Mouse (Mus musculus): ENCODE measurements around the gene Cbfa2t2. TPM values are rescaled to one million over a fixed set of nuclear protein-coding genes. Genes with fewer than 3 reads are reported as not detected.
A peak's percentile ranks its signal among the peaks of the same experiment; 100 is the strongest.

Gene Cbfa2t2
- polyA plus RNA-seq, 1 experiment from 2014 or later, result 32.1 TPM

DNA sequence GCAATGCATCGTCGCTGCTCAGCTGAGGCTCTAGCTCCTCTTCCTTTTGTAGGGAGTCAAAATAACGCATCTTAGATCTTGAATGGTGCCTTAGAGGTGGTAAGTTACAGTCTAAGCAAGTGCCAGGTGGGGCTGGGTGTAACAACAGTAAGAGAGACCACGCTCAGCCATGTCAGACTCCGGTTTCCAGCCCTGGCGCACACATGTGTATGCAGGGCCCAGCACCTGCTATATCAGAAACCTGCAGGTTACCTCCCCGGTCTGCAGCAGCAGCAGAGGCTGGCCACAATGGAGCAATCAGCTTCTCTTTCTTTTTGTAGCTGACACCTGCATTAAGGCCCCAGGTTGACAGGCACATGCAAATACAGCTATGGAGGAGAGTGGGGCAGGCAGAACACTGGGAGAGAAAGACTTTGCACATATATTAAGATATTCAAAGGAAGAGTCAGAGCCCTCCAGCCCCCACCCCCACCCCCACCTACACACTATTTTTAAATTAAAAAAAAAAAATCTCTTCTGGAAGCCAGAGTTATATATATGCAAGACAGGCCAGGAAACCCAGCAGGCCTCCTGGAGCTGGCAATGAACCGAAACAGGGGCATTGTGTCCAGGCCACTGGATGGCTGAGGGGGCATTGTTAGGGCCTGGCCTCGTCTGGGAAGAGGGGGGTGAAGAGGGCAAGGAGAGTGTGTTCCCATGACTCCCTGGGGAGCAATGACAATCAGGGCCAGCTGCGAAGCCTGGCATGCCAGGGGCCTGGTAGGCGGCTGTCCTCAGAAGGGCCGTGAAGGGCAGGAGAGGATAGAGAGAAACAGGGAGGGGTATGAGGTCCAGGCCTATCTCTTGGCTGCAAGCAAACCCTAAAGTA lies 140.8 kb downstream of the Cbfa2t2 start:
- Histone ChIP-seq H3K4me2 (no peak overlapping the region), H3K9me3 (no peaks in the 10 kb centered on the region), H3K9ac (no peak overlapping the region), H3K27ac (no peak overlapping the region), H3K4me3 (replicated peaks) (no peak overlapping the region), H3K36me3 (no peaks in the 10 kb centered on the region), H3K4me1 (no peaks in the 10 kb centered on the region), H3K27me3 (replicated peaks) (no peaks in the 10 kb centered on the region)
- no peak for ATAC-seq (ENCODE audit: insufficient read depth, low FRiP score, low read depth)
- 63% methylated on average over 12 of the region's 12 CpGs for WGBS

DNA sequence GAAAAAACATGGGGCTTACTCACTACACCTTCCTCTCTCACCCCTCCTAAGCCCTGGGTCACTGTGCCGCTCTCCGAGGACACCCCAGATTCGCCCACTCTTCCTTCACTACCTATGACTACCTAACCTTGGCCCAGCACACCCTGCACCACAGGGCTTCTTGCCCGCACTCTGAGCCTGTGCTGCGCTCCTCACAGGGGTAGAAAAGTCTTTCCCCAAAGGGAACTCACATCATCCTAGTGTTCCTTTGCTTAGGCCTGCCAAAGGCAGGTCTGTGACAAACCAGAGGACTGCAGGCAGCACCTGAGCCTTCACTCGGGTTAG lies 141.4 kb downstream of the Cbfa2t2 start:
- no peaks in the 10 kb centered on the region for H3K4me1 ChIP-seq
- H3K27me3 ChIP-seq (replicated peaks), result no peaks in the 10 kb centered on the region
- H3K36me3 ChIP-seq, result no peaks in the 10 kb centered on the region
- WGBS, result 88% methylated on average over 6 of the region's 6 CpGs
- ATAC-seq (ENCODE audit: insufficient read depth, low FRiP score, low read depth), result no peak
- H3K27ac ChIP-seq, result no peak overlapping the region
- no peak overlapping the region for H3K9ac ChIP-seq
- no peak overlapping the region for H3K4me3 ChIP-seq (replicated peaks)
- no peaks in the 10 kb centered on the region for H3K9me3 ChIP-seq
- no peak overlapping the region for H3K4me2 ChIP-seq

DNA sequence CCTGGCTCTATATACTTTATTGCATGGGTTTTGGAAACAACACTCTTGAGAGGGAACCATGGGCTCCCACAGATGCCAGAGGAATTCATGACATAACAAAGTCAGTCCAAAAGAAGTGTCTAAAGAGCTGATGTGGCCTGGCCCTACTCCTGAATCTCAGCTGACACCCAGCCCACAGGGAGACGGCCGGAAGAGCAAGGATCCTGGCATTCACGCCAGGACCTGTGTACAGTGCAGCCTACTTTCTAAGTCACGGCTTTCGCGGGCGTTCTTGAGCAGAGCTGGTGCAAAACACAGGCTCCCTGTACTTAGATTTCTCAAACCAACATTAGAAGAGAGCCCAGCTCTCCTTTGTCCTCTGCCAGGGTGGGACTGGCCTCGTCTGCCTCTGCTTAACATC lies 144.3 kb downstream of the Cbfa2t2 start:
- no peaks in the 10 kb centered on the region for H3K27me3 ChIP-seq (replicated peaks)
- H3K36me3 ChIP-seq, result no peaks in the 10 kb centered on the region
- 77% methylated on average over 8 of the region's 8 CpGs for WGBS
- no peak overlapping the region for H3K27ac ChIP-seq
- ATAC-seq (ENCODE audit: insufficient read depth, low FRiP score, low read depth), result no peak
- peaks cover 4% of the 10 kb centered on the region; the same call in 1 of the 2 replicates for H3K4me1 ChIP-seq
- H3K4me3 ChIP-seq (replicated peaks), result no peak overlapping the region
- no peak overlapping the region for H3K9ac ChIP-seq
- no peak overlapping the region for H3K4me2 ChIP-seq
- no peaks in the 10 kb centered on the region for H3K9me3 ChIP-seq

DNA sequence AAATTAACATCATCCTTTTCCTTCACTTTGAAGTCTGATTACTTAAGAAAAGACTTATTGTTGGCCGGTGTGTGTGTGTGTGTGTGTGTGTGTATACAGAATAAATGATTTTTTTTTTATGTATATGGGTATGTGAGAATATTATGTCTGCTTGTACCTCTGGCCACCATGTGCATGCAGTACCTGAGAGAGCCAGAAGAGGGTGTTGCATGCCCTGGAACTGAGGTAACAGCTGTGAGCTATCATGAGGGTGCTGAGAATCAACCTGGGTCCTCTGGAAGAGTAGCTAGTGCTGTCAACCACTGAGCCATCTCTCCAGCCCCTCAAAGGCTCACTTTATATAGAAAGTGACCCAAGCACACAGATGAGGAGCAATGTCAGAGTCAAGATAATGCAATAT lies 145.1 kb downstream of the Cbfa2t2 start:
- no peaks in the 10 kb centered on the region for H3K9me3 ChIP-seq
- no peak for ATAC-seq (ENCODE audit: insufficient read depth, low FRiP score, low read depth)
- H3K4me2 ChIP-seq, result no peak overlapping the region
- no peak overlapping the region for H3K4me3 ChIP-seq (replicated peaks)
- H3K9ac ChIP-seq, result no peak overlapping the region
- H3K27me3 ChIP-seq (replicated peaks), result no peaks in the 10 kb centered on the region
- no peak overlapping the region for H3K27ac ChIP-seq
- 68% methylated on average over 1 of the region's 1 CpGs for WGBS
- peaks cover 4% of the 10 kb centered on the region; the same call in 1 of the 2 replicates for H3K4me1 ChIP-seq
- no peaks in the 10 kb centered on the region for H3K36me3 ChIP-seq

DNA sequence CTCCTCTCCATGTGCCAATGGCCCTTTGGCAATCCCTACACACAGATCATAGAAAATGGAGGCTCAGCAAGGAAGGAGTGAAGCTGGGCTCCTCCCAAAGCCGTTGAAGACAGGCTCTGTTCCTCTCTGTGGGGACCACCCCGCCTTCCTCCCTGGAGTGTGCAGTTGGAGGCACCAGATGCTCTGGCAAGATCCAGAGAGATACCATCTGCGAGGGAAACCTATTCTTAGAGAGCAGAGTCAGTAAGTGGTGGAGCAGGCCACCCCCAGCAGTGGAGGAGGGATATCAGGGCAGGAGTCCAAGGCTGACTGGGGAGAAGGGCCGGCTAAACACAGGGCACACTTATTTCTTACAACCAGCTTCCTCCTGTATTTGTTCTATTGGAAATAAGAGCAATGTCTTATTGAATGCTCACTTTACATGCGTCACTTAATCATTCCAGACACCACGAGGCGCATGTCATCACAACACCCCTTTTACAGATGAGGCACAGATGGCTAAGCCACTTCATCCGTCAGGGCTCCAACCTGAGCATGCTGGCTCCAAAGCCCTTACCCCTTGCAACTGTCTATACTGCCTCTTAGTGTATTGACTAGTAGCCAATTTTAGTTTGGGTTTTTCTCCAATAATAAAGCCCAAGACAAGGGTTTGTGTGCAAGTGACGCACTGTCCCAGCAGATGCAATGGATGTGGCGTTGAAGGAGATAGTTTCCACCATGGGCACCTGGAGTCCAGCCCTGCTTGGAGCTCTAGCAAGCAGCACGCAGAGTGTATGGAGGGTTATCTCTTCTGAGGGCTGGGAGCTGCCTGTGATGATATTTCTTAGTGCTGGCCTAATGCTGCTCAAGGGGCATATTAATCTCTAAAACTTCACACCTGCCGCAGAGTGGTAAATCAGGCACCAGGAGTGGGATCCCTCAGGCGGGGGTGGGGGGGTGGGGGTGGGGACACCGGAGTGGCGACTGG lies 147.9 kb downstream of the Cbfa2t2 start:
- H3K9ac ChIP-seq, result no peak overlapping the region
- H3K36me3 ChIP-seq, result peaks cover 5% of the 10 kb centered on the region
- no peak overlapping the region for H3K4me3 ChIP-seq (replicated peaks)
- H3K4me2 ChIP-seq, result no peak overlapping the region
- H3K27ac ChIP-seq, result no peak overlapping the region
- H3K9me3 ChIP-seq, result no peaks in the 10 kb centered on the region
- WGBS, result 50% methylated on average over 15 of the region's 15 CpGs
- no peaks in the 10 kb centered on the region for H3K27me3 ChIP-seq (replicated peaks)
- peaks cover 4% of the 10 kb centered on the region; the same call in 1 of the 2 replicates for H3K4me1 ChIP-seq
- ATAC-seq (ENCODE audit: insufficient read depth, low FRiP score, low read depth), result peak; percentile 67; the same call in 1 of the 2 replicates

DNA sequence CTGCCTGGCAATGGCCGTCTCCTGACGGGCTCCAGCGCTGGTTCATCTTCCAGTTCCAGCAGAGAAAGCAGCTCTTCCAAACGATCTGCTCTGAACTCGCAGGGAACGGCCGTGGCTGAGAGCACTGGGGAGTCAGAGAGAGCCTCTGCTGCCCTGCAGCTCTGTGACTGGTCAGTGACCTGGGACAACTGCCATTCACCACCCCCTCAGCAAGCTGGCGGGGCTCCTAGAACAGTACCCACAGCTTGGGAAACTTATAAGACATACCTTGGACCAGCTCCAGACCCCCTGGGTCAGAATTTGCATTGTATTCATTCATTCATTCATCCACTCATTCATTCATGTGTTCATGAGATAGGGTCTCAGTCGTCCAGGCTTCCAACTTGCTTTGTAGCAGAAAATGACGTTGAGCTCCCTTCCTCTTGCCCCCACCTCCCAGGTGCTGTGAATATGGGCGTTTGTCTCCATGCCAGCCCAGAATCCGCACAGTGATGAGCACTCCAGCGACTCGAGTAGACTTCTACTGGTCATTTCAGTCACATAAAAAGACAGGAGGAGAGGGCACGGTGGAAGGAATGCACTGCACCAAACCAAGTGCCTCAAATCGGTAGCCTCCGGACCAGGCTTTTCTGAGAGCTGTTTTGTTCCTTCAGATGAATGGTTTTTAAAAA lies 148.8 kb downstream of the Cbfa2t2 start:
- 69% methylated on average over 17 of the region's 17 CpGs for WGBS
- Histone ChIP-seq H3K36me3 (peaks cover 5% of the 10 kb centered on the region), H3K9ac (no peak overlapping the region), H3K27ac (no peak overlapping the region), H3K4me2 (no peak overlapping the region), H3K4me1 (peaks cover 4% of the 10 kb centered on the region; the same call in 1 of the 2 replicates), H3K9me3 (no peaks in the 10 kb centered on the region), H3K4me3 (replicated peaks) (no peak overlapping the region), H3K27me3 (replicated peaks) (no peaks in the 10 kb centered on the region)
- ATAC-seq (ENCODE audit: insufficient read depth, low FRiP score, low read depth), result no peak

DNA sequence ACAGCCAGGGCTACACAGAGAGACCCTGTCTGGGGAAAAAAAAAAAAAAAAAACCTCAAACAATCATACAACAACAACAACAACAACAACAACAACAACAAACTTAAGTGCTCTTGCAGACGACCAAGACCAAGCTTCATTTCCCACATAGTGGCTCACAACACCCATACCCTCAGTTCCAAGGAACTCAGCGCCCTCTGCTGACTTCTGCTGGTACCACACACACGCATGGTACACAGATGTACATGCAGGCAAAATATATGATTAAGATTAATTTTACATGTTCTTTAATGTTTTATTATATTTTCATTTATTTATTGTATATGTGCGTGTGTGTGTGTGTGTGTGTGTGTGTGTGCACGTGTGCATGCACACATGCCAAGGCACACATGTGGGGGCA lies 150.1 kb downstream of the Cbfa2t2 start:
- Histone ChIP-seq H3K36me3 (peaks cover 5% of the 10 kb centered on the region), H3K9me3 (no peaks in the 10 kb centered on the region), H3K4me1 (peaks cover 4% of the 10 kb centered on the region; the same call in 1 of the 2 replicates), H3K27me3 (replicated peaks) (no peaks in the 10 kb centered on the region), H3K4me3 (replicated peaks) (no peak overlapping the region), H3K27ac (no peak overlapping the region), H3K4me2 (no peak overlapping the region), H3K9ac (no peak overlapping the region)
- ATAC-seq (ENCODE audit: insufficient read depth, low FRiP score, low read depth), result no peak
- WGBS, result 75% methylated on average over 5 of the region's 5 CpGs

Other genes with a start within 250 kb of the Cbfa2t2 start
- 234 and 239 TPM in 2 replicates for gene Bpifb1, start 245.7 kb upstream of the Cbfa2t2 start, polyA plus RNA-seq (2015; fragmentation: Nextera tagmentation; extraction: Ambion mirVana)
- gene Bpifb5, start 212.7 kb upstream of the Cbfa2t2 start, polyA plus RNA-seq (2015; fragmentation: Nextera tagmentation; extraction: Ambion mirVana), result 0.36 and 0.83 TPM in 2 replicates
- gene Bpifb9a, start 178.6 kb upstream of the Cbfa2t2 start, polyA plus RNA-seq (2015; fragmentation: Nextera tagmentation; extraction: Ambion mirVana), result not detected in 2 replicates
- gene Bpifb9b, start 129.3 kb upstream of the Cbfa2t2 start, polyA plus RNA-seq (2015; fragmentation: Nextera tagmentation; extraction: Ambion mirVana), result not detected in 2 replicates
- 15.6 and 18.3 TPM in 2 replicates for gene Cdk5rap1, start 63.5 kb upstream of the Cbfa2t2 start, polyA plus RNA-seq (2015; fragmentation: Nextera tagmentation; extraction: Ambion mirVana)
- 7.3 and 7.5 TPM in 2 replicates for gene Snta1, start 28.4 kb upstream of the Cbfa2t2 start, polyA plus RNA-seq (2015; fragmentation: Nextera tagmentation; extraction: Ambion mirVana)
- 0.59 and 1.5 TPM in 2 replicates for gene 1700003F12Rik, start 110.6 kb downstream of the Cbfa2t2 start, polyA plus RNA-seq (2015; fragmentation: Nextera tagmentation; extraction: Ambion mirVana)
- 0.12 and 0.37 TPM in 2 replicates for gene Actl10, start 115.3 kb downstream of the Cbfa2t2 start, polyA plus RNA-seq (2015; fragmentation: Nextera tagmentation; extraction: Ambion mirVana)
- gene Necab3, start 122.4 kb downstream of the Cbfa2t2 start, polyA plus RNA-seq (2015; fragmentation: Nextera tagmentation; extraction: Ambion mirVana), result 2.4 and 2.5 TPM in 2 replicates
- gene E2f1, start 133.4 kb downstream of the Cbfa2t2 start, polyA plus RNA-seq (2015; fragmentation: Nextera tagmentation; extraction: Ambion mirVana), result 20.2 and 21.1 TPM in 2 replicates
- 26.8 and 30.2 TPM in 2 replicates for gene Pxmp4, start 167.2 kb downstream of the Cbfa2t2 start, polyA plus RNA-seq (2015; fragmentation: Nextera tagmentation; extraction: Ambion mirVana)
- 0.83 and 0.88 TPM in 2 replicates for gene Zfp341, start 176.8 kb downstream of the Cbfa2t2 start, polyA plus RNA-seq (2015; fragmentation: Nextera tagmentation; extraction: Ambion mirVana)
- 0.30 and 0.78 TPM in 2 replicates for gene 4930519P11Rik, start 177.0 kb downstream of the Cbfa2t2 start, polyA plus RNA-seq (2015; fragmentation: Nextera tagmentation; extraction: Ambion mirVana)
- gene Chmp4b, start 215.2 kb downstream of the Cbfa2t2 start, polyA plus RNA-seq (2015; fragmentation: Nextera tagmentation; extraction: Ambion mirVana), result 35.9 and 40.0 TPM in 2 replicates

All from stomach, embryonic 15.5 days (tissue).